Mouse (Mus musculus) ES-E14 (cell line): ENCODE results near the gene Ankrd1.

Experiments
- HCFC1 ChIP-seq: IDR thresholded peaks from 2 replicates; pipeline ENCODE4 v1.6.1; 2012; ENCODE audit warnings: low read length, inconsistent platforms, borderline replicate concordance; ENCODE audit not compliant: insufficient read depth
- MAFK ChIP-seq: IDR thresholded peaks from 2 replicates; pipeline ENCODE4 v1.6.1; 2014; ENCODE audit warnings: mild to moderate bottlenecking, low read depth, low read length, inconsistent platforms; ENCODE audit not compliant: insufficient read depth
- ZNF384 ChIP-seq: IDR thresholded peaks from 2 replicates; pipeline ENCODE4 v1.6.1; 2012; ENCODE audit warnings: low read depth, low read length, inconsistent platforms

GRCm38 (mm10) chr19:36148578-36148977 lies 28.7 kb upstream of the Ankrd1 start:
- TF ChIP-seq HCFC1 (no peak), MAFK (no peak), ZNF384 (no peak)
